Mouse (Mus musculus): ENCODE results near the gene Ugt1a6a. TPM values are rescaled to one million over a fixed set of nuclear protein-coding genes. Genes with fewer than 3 reads are reported as not detected.
"Not testable (repeated sequence)": the region's sequence is repeated elsewhere in the genome, so short reads cannot be mapped to it uniquely, and the experiment has no call there.

The Ugt1a6a gene
- polyA plus RNA-seq, 1 experiment from 2014 or later, result 0.81 TPM

- Histone ChIP-seq H3K9me3 (replicated peaks) (peaks cover 31% of the 10 kb centered on the region), H3K9ac (no peak overlapping the region), H3K4me2 (no peak overlapping the region), H3K4me3 (no peak overlapping the region), H3K4me1 (replicated peaks) (no peaks in the 10 kb centered on the region), H3K27me3 (no peaks in the 10 kb centered on the region), H3K27ac (no peak overlapping the region), H3K36me3 (no peaks in the 10 kb centered on the region)
- ATAC-seq (replicated peaks; ENCODE audit: insufficient number of reproducible peaks, insufficient read depth, low FRiP score, low read depth), result no peak
- WGBS, result 60% methylated on average over 2 of the region's 2 CpGs
Measured at GRCm38 (mm10) chr1:88224029-88224776, 89.6 kb downstream of the Ugt1a6a start.

- not testable (repeated sequence) for H3K4me3 ChIP-seq; H3K27ac ChIP-seq; H3K4me1 ChIP-seq (replicated peaks); H3K9ac ChIP-seq; ATAC-seq (replicated peaks; ENCODE audit: insufficient number of reproducible peaks, insufficient read depth, low FRiP score, low read depth); H3K27me3 ChIP-seq; H3K4me2 ChIP-seq; H3K36me3 ChIP-seq
- peaks cover 40% of the 10 kb centered on the region for H3K9me3 ChIP-seq (replicated peaks)
- 29% methylated on average over 2 of the region's 2 CpGs for WGBS
Measured at GRCm38 (mm10) chr1:88225301-88225700, 90.7 kb downstream of the Ugt1a6a start.

GRCm38 (mm10) chr1:88225741-88226140, 91.1 kb downstream of the Ugt1a6a start:
- H3K9me3 ChIP-seq (replicated peaks), result peaks cover 40% of the 10 kb centered on the region
- no peak overlapping the region for H3K4me3 ChIP-seq
- no peak overlapping the region for H3K27ac ChIP-seq
- H3K27me3 ChIP-seq, result no peaks in the 10 kb centered on the region
- no peaks in the 10 kb centered on the region for H3K4me1 ChIP-seq (replicated peaks)
- ATAC-seq (replicated peaks; ENCODE audit: insufficient number of reproducible peaks, insufficient read depth, low FRiP score, low read depth), result no peak
- no peaks in the 10 kb centered on the region for H3K36me3 ChIP-seq
- H3K4me2 ChIP-seq, result no peak overlapping the region
- H3K9ac ChIP-seq, result no peak overlapping the region

- H3K9me3 ChIP-seq (replicated peaks), result peaks cover 48% of the 10 kb centered on the region
Measured at GRCm38 (mm10) chr1:88226670-88227379, 92.2 kb downstream of the Ugt1a6a start, which contains the start of gene Mroh2a. TSS of gene Mroh2a (plus strand) at chr1:88226986.

GRCm38 (mm10) chr1:88227482-88227881, 92.9 kb downstream of the Ugt1a6a start:
- no peak for ATAC-seq (replicated peaks; ENCODE audit: insufficient number of reproducible peaks, insufficient read depth, low FRiP score, low read depth)
- Histone ChIP-seq H3K4me2 (no peak overlapping the region), H3K9me3 (replicated peaks) (peaks cover 49% of the 10 kb centered on the region), H3K4me1 (replicated peaks) (no peaks in the 10 kb centered on the region), H3K27me3 (no peaks in the 10 kb centered on the region), H3K27ac (no peak overlapping the region), H3K4me3 (no peak overlapping the region), H3K36me3 (no peaks in the 10 kb centered on the region), H3K9ac (no peak overlapping the region)
- WGBS, result 52% methylated on average over 2 of the region's 2 CpGs

More at GRCm38 (mm10) chr1:88226670-88227379, 92.2 kb downstream of the Ugt1a6a start, which contains the start of gene Mroh2a:
- ATAC-seq (replicated peaks; ENCODE audit: insufficient number of reproducible peaks, insufficient read depth, low FRiP score, low read depth), result no peak
- 46% methylated on average over 5 of the region's 5 CpGs for WGBS
- no peak within 1 kb of the TSS for H3K9ac ChIP-seq
- H3K36me3 ChIP-seq, result no peaks in the 10 kb centered on the region
- H3K27ac ChIP-seq, result no peak within 1 kb of the TSS
- no peak within 1 kb of the TSS for H3K4me3 ChIP-seq
- no peaks in the 10 kb centered on the region for H3K4me1 ChIP-seq (replicated peaks)
- no peaks in the 10 kb centered on the region for H3K27me3 ChIP-seq
- no peak within 1 kb of the TSS for H3K4me2 ChIP-seq

GRCm38 (mm10) chr1:88228121-88228520, 93.5 kb downstream of the Ugt1a6a start:
- Histone ChIP-seq H3K9ac (no peak overlapping the region), H3K27me3 (no peaks in the 10 kb centered on the region), H3K4me2 (no peak overlapping the region), H3K36me3 (no peaks in the 10 kb centered on the region), H3K9me3 (replicated peaks) (peaks cover 55% of the 10 kb centered on the region), H3K4me3 (no peak overlapping the region), H3K27ac (no peak overlapping the region), H3K4me1 (replicated peaks) (no peaks in the 10 kb centered on the region)
- no peak for ATAC-seq (replicated peaks; ENCODE audit: insufficient number of reproducible peaks, insufficient read depth, low FRiP score, low read depth)
- WGBS, result 66% methylated on average over 7 of the region's 7 CpGs

GRCm38 (mm10) chr1:88229566-88229965, 95.0 kb downstream of the Ugt1a6a start:
- no peaks in the 10 kb centered on the region for H3K27me3 ChIP-seq
- no peak overlapping the region for H3K4me3 ChIP-seq
- no peaks in the 10 kb centered on the region for H3K4me1 ChIP-seq (replicated peaks)
- peaks cover 66% of the 10 kb centered on the region for H3K9me3 ChIP-seq (replicated peaks)
- no peak overlapping the region for H3K27ac ChIP-seq
- WGBS, result 68% methylated on average over 3 of the region's 3 CpGs
- no peak overlapping the region for H3K4me2 ChIP-seq
- no peak overlapping the region for H3K9ac ChIP-seq
- ATAC-seq (replicated peaks; ENCODE audit: insufficient number of reproducible peaks, insufficient read depth, low FRiP score, low read depth), result no peak
- H3K36me3 ChIP-seq, result no peaks in the 10 kb centered on the region

GRCm38 (mm10) chr1:88229986-88230385, 95.4 kb downstream of the Ugt1a6a start:
- H3K27me3 ChIP-seq, result no peaks in the 10 kb centered on the region
- no peak for ATAC-seq (replicated peaks; ENCODE audit: insufficient number of reproducible peaks, insufficient read depth, low FRiP score, low read depth)
- WGBS, result 75% methylated on average over 5 of the region's 5 CpGs
- no peak overlapping the region for H3K27ac ChIP-seq
- no peak overlapping the region for H3K4me2 ChIP-seq
- no peaks in the 10 kb centered on the region for H3K4me1 ChIP-seq (replicated peaks)
- H3K36me3 ChIP-seq, result no peaks in the 10 kb centered on the region
- H3K9me3 ChIP-seq (replicated peaks), result peaks cover 69% of the 10 kb centered on the region
- no peak overlapping the region for H3K9ac ChIP-seq
- H3K4me3 ChIP-seq, result no peak overlapping the region

GRCm38 (mm10) chr1:88230421-88230820, 95.8 kb downstream of the Ugt1a6a start:
- no peaks in the 10 kb centered on the region for H3K36me3 ChIP-seq
- WGBS, result 69% methylated on average over 7 of the region's 7 CpGs
- H3K4me3 ChIP-seq, result no peak overlapping the region
- H3K4me2 ChIP-seq, result no peak overlapping the region
- no peak overlapping the region for H3K27ac ChIP-seq
- H3K4me1 ChIP-seq (replicated peaks), result no peaks in the 10 kb centered on the region
- ATAC-seq (replicated peaks; ENCODE audit: insufficient number of reproducible peaks, insufficient read depth, low FRiP score, low read depth), result no peak
- peaks cover 72% of the 10 kb centered on the region for H3K9me3 ChIP-seq (replicated peaks)
- no peaks in the 10 kb centered on the region for H3K27me3 ChIP-seq
- H3K9ac ChIP-seq, result no peak overlapping the region

- Histone ChIP-seq H3K36me3 (no peaks in the 10 kb centered on the region), H3K4me3 (no peak overlapping the region), H3K4me1 (replicated peaks) (no peaks in the 10 kb centered on the region), H3K9ac (no peak overlapping the region), H3K9me3 (replicated peaks) (peaks cover 66% of the 10 kb centered on the region), H3K27me3 (no peaks in the 10 kb centered on the region), H3K4me2 (no peak overlapping the region), H3K27ac (no peak overlapping the region)
- no peak for ATAC-seq (replicated peaks; ENCODE audit: insufficient number of reproducible peaks, insufficient read depth, low FRiP score, low read depth)
- WGBS, result 66% methylated on average over 6 of the region's 6 CpGs
Measured at GRCm38 (mm10) chr1:88230981-88231802, 96.6 kb downstream of the Ugt1a6a start.

GRCm38 (mm10) chr1:88231803-88232499, 97.3 kb downstream of the Ugt1a6a start:
- ATAC-seq (replicated peaks; ENCODE audit: insufficient number of reproducible peaks, insufficient read depth, low FRiP score, low read depth), result no peak
- H3K9ac ChIP-seq, result no peak overlapping the region
- H3K4me2 ChIP-seq, result no peak overlapping the region
- H3K27ac ChIP-seq, result no peak overlapping the region
- H3K9me3 ChIP-seq (replicated peaks), result peaks cover 62% of the 10 kb centered on the region
- H3K4me3 ChIP-seq, result no peak overlapping the region
- H3K27me3 ChIP-seq, result no peaks in the 10 kb centered on the region
- H3K4me1 ChIP-seq (replicated peaks), result no peaks in the 10 kb centered on the region
- WGBS, result 57% methylated on average over 7 of the region's 7 CpGs
- no peaks in the 10 kb centered on the region for H3K36me3 ChIP-seq
